Mouse (Mus musculus) cerebellum, adult 18-20 months (tissue): ENCODE results near the gene Mad1l1.
A peak's percentile ranks its signal among the peaks of the same experiment; 100 is the strongest.

Source experiments
- DNase-seq, 2 experiments: peaks; one replicate each; pipeline ENCODE4 v3.0.0; 2021

Mad1l1 gene

DNA sequence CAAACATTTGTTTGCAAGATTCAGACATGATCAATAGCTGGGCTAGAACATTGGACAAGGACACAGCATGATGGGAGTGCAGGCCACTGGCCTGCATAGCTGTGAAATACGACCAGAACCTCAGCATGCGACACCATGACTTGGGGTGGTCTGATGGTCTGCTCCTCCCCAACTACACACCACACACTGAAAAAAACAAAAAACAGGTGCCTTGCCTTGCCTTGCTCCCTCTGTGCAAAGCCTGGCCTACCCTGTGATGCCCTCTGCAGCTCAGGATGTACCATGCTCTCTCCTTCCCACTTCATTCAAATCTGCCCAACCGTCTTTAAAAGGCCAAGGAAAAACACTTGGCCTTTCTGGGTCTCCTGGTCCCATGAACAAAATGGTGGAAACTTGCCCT lies 63.3 kb downstream of the Mad1l1 start:
- no peak for DNase-seq

DNA sequence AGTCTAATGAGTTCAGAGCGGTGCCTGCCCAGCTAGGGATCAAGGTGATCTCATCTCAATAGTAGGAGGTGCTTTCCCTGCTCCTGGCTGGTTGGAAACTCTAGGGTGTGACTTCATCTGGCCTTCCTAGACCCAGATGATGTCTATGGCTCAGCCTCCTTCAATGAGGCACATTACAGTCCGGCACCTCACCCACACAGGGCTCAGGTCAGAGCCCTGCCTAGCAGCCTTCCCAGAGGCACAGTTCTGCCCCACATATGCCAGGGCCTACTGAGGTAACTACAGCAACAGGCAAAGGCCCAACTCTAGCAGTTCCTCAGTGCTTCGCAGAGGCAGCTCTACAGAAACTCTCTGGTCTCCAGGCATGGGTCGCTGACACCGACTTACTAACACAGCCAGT lies 63.9 kb downstream of the Mad1l1 start:
- DNase-seq = no peak

DNA sequence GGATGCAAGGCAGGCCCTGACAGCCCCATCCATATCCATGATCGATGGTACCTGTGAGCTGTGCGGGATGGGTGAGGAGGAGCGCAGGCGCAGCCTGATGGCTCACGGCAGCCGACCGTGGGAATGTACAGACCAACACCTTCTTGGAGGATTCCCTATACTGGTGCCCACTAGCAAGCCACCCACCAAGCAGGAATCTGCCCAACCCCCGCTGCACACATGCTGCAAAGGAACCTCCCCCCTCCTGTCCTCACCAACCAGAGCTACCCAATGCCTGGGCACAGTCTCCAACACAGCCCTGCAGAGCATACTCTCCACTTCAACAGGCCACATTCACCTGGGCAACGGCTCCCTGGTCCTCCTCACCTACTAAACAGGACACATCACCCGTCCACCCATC lies 64.7 kb downstream of the Mad1l1 start:
- no peak for DNase-seq

DNA sequence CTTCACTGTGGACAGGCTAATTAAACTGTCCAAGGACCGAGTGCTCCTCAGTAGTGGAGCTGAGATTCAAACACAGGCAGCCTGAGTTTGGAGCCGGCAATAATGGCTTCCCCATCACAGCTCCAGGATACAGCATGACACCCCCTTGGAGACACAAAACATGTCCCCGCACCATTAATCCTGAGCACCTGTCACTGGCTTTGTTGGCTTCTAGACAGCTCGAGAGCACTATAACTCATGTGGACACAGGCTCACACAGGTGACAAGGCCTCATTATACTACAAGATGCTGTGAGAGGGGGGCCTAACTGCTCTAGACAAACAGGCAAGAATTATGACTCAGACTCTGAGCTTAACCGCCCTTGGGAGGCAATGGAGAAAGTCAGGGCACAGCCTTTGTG lies 66.1 kb downstream of the Mad1l1 start:
- DNase-seq = no peak

DNA sequence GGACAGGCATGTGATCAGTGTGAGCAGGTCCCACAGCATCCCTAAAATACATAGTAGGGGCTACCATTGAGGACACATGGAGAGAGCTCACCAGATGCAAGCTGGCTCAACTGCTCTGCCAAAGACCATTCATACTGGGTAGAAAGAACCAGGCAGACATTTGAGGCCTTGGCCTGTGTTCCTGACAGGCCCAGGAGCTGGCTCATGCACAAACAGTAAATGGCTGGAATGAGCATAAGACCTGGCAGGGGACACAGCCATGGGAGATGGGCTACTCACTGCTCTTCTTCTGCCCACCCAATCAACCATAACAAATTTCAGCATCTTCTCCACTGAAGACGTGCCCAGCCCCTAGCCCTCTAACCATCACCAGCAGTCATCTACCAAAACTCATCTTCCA lies 66.7 kb downstream of the Mad1l1 start:
- no peak for DNase-seq

DNA sequence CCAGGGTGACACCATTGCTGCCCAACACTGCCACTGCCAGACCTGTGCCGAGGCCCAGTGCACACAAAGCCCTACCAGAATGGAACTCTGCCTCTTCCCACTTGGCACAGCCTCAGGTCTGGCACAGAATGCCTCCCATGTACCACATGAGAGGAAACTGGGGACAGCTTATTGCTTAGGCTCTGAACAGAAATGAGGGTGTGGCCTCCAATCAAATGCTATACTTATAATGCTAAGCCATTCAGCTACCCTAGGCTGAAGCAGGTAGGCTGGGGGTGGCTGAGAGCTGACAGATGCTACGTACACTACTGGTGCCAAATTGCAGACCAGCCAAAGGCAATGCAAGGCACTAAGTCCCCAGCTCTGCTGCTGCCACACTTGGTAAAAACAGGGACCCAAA lies 69.4 kb downstream of the Mad1l1 start:
- peak; percentile 36 to 47 for DNase-seq

DNA sequence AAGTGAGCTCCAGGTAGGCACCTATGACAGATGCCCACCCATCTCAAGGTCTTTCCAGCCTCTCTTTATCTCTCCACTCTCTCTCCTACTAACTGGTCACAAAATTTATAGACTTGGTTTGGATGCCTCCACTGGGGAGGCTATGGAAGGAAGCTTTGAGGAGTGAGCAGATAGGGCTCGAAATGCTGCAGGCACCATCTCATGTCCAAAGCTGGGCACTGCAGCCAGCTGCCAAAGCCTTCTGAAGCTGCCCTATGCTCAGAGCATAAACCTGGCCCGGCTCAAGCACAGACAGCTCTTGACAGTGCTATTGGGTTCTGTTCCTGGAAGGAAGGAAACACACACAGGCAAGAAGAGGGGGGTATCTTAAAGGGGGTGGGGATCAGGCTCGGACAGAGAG lies 71.0 kb downstream of the Mad1l1 start:
- no peak for DNase-seq

DNA sequence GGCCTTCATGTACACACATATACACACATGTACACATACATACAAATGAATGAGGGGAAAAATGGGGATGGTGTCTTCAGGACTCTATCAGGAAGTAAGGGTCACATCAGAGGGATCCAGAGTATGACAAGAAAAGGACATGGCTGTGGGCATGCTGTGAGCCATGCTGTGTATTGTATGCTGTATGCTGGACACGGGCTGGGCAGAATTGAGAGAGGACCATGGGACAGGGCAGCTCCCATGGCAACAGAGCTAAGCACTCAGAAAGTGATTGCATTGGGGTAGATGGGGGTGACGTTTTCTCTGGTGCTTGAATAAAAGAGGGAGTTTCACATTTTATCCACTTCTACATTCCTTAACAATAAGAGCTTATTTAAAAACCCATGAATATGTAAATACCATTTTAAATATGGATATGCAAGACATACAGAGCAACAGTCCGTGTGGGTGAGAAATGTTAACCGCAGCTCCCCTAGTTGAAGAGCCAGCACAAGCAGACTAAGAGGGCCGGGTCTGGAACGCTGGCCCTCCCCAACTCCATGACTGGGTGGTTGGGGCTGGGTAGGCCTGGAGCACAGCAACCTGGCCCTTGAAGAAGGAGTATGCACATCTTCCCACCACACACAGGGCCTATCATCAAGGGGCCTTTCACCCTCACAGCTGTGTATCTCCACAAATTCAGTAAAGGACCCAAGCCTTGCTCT lies 71.8 kb downstream of the Mad1l1 start:
- no peak for DNase-seq

DNA sequence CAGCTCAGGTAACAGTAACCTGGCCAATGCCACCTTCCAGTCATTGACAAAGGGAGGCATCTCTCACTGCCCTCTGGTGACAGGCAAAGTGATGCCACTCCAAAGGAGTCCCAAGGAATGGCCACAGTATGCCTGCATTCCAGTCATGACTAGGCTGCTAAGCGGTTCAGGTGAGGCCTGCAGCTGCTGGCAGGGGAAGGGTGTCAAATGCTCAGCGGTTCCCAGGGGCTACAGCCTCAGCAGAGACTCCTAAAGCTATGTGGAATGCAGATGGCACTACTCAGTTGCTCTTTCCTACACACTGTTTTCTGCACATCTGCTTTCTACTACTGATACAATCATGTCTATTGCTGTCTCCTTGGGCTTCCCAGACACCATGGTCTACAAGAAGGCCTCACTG lies 73.3 kb downstream of the Mad1l1 start:
- DNase-seq = no peak

DNA sequence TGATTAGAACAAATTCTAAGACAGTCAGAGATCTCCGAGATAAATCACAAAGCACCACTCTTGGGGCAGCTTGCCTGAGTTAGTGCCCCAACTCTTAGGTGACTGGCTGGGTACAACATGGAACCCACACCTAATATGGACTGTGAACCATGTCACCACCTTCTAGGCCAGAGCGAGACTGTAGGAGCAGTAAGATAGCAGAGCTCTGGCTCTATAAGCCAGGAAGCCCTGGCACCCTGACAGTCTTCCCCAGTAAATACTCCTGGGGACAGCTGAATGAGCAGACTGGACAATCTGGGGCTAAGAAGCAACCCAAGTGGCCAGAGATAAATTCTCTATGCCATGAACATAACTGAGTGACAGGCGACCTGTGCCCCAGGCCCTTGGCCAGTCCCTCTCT lies 81.1 kb downstream of the Mad1l1 start:
- no peak for DNase-seq

DNA sequence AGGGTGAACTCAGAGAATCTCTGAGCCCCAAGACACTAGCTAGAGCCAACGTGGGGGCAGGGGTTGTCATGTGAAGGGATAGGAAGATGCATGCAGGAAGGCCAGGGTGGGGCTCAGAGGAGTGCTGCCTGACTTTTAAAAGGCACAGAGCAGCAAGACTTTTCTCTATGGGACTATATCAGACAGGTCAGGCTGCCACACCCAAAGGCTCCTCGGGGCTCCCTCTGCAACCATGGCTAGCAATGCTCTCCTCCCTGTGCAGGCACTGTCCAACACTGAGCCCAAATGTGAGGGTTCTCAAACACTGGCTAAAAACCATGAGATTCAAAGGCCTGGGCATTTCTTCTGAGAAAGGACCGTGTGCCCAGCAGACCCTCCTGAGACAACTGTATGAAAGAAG lies 82.5 kb downstream of the Mad1l1 start:
- no peak for DNase-seq

DNA sequence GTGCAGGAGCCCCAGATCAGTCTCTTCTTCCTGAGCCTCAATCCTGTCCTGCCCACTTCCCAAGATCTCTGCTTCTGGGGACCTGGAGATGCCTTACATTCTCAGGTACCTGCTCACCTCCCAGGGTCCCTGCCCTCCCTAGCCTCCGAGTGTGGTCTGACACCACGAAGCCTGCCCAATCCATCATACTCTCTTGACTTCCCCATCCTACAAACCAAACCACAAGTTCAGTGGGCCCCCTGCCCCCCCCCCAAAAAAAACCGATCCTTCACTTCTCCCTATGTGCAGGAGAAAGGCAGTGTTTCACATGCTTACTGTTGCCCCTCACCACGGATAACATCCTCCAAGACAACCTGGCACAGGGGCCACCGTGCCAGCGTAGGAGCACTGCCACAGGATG lies 90.5 kb downstream of the Mad1l1 start:
- DNase-seq = no peak

DNA sequence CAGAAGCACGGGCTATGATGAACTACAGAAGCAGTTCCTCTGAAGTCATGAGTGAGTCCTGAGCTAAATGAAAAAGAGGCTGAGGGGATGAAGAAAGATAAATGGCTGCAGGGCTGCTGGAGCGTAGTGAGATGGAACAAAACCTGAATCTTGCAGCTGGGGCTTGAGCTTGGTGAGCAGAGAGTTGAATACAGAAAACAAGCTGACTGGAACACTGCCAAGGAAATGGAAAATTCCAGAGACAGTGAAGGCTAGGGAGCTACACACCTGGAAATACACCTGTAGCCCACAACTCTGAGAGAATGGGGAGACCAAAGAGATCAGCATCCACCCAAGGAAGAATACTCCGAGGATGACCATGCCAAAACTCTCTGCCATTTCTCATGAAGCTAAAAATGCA lies 93.0 kb downstream of the Mad1l1 start:
- DNase-seq = no peak

DNA sequence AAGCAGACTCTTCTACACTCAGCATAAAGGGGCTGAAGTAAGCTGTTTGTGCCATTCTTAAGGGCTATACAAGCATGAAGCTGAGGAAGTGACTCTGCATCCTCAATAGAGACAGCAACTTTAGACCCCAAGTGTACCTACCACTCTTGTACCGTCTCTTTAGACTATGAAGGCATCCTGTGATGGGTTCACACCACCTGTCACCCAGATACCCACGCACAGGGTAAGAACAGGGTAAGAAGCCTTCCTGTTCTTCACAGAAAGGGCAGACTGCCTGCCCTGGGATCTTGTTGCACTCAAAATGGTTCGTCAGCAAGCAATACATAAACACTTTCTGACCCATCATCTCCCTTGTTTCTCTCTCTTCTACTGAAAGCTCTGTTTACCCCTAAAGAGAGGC lies 94.5 kb downstream of the Mad1l1 start:
- no peak for DNase-seq

DNA sequence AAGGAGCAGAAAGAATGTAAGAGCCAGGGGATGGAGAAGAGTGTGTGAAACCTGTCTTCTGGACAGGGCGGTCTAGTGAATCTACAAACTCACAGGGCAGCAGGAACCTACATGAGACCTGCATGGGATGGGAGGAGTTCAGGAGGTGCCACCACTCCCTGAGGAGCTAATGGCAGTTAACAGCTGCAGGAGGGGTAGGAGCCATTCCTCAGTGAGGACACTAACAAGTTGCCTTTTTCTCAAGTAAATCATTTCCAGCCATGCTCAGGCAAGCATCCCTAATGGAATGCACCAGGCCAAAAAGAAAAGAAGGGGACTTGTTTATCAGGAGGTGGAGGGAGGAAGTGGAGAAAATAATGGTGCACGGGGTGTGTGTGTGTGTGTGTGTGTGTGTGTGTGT lies 95.5 kb downstream of the Mad1l1 start:
- no peak for DNase-seq

DNA sequence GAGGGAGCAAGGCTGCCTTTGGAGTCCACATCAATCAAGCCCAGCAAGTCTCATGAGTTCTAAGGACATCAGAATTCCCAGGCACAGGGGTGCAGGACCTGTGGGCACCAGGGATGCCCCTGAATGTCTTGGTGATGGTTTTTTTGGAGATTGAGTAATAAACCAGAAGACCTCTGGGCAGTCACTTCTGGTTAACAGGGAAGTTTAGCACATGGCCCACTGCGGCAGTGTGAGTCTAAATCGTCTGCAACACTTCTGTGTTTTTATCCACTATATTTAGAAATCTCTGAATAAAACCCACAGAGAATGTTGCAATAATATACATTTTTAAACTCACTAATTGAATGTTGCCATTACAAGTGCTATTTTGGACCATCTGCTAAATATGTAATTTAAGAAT lies 96.2 kb downstream of the Mad1l1 start:
- DNase-seq = no peak

DNA sequence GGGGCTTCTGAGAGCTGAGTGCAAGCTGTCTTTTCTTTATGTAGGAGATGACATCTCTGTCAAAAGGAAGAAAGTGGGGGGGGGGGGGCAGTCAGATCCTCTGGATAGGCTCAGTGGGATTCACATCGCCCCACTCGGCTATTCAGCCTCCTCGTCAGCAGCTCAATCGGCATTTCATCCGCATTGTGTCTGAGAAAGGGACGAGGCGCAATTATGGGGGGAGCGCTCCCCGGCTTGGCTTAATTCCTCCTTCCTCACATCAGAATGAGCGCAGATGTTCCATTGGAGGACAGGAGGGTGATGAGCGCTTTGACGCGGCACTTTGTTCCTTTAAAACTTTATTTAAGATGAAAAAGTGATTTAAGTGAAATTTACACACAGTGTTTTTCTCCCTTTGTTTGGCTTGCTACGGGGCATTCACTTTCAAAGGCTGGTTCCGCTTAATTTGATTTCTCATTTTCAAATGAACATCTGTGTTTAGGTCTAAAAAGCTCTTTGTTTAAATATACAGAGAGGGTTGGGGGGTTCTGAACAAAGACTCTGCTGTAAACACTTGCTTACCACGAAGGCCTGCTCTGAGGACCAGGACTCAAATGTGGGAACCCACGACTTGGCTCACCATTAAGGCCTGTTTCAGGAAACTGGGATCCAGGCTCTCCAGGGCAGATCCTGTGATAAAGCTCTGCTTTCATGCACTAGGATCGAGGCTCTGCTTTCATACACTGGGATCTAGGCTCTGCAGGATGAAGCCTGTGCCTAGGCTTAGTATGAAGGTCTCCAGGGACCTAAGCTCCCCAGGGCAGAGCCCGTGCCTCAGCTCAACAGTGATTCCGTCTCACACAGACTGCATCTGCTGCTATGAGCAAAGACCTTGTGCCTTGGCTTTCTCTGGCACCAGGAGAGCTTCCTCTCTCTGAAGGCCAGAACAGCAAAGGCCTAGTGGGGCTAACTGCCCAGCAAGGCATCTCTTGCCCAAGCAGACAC lies 98.0 kb downstream of the Mad1l1 start:
- DNase-seq = no peak

DNA sequence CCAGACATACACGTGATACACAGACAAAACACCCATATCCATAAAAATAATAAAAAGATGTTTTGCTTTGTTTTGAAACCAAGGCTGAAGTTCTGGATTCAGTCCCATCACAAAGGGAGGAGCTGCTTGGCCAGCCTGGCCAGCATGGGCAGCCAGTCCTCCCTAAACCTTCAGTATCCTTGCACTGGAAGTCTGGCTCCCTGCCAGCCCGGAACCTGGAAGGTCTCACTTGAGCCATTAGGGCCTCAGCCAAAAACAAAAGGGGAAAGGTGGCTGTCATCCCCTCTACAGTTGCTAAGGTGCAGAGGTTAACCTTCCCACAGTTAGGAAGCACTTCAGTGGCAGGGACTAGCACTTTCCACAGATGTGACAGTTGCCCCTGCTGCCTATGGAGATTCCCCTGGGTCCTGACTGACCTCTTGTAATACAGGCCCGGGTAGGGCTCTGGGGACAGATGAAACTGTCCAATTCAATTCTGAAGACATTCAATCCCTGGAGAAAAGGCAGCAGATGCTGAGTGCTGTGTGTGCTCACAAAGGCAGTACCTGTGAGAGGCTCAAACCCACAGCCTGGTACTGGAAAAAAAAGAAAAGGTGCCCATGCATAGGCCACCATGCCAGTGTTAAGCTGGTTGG lies 100.2 kb downstream of the Mad1l1 start:
- DNase-seq = peak; percentile 15 to 26

DNA sequence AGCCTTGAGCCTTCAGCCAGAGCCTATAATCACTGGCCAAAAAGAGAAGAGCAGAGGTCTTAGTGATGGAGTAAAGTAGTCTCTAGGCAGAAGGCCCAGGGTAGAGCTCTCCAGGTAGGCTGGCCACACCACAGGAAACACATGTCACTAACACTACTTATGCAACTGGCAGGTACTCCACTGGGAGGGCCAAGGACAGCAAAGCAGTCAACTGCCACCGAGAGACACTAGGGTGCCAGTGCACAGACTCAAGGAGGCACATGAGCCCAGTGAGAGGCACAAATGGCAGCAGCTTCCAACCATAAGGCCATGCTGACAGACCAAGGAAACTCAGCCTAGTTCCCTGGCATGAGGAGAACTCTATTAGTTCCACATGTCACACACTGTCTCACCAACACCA lies 102.1 kb downstream of the Mad1l1 start:
- DNase-seq = no peak

DNA sequence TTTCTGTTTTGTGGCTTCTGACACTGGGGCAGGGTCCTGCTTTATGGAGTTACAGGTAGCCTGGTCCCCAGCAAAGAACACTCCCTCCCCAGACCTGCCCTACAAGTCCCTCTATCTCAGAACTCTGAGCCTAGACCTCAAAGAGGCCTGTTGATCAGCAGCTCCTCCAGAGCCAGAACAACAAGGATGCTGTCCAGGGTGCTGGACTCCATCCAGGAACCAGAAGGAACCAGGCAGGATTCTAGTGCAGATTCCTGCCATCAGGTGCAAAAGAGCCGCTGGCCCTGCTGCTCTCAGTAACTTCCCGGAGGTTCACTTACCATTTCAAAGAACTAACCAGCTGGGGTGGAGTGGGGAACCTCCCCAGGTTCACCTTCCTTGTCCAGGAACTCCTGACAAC lies 103.5 kb downstream of the Mad1l1 start:
- peak; percentile 69 to 83 for DNase-seq

DNA sequence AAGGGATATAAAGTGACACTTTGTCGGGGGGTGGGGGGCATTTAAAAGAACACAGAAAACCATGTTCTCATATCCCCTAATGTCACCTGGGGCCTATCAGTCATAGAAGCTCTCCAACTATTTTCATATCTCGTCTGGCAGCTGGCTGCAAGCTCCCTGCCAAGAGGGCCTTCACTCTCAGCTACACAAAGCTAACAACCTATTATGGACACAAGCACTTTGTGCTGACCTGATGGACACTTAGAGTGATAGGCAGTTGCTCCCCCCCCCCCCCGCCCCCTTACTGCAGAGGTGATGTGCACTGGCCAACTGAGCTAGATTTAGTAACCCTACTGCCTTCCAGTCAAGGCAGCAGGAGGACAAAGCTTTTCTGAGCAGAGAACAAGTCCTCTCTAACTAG lies 104.3 kb downstream of the Mad1l1 start:
- no peak for DNase-seq

DNA sequence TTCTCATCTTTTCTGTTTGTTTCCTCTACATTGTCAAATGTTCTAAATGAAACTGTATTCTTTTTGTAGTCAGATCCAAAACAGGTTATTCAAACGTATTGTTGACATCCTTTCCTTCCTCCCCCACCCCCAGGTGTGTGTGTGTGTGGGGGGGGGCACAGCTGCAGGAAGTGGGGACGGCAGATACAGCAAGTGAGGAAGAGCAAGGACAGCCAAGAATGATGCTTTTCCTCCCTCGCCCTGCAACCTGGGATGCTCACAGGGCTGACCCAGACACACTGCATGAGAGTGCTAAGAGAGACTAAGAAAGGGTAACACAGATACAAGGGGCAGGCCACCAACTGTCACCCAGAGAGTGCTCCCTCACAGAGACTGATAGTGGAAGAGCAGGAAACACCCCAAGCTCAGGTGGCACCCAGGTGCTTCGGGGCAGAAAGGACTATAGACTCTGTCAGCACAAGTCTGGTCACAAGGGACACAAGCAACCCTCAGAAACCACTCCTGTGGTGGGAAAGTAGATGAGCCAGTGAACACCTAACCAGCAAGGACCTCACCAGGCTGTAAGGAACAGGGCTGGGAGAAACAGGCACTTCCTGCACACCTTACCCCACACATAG lies 105.8 kb downstream of the Mad1l1 start:
- no peak for DNase-seq

DNA sequence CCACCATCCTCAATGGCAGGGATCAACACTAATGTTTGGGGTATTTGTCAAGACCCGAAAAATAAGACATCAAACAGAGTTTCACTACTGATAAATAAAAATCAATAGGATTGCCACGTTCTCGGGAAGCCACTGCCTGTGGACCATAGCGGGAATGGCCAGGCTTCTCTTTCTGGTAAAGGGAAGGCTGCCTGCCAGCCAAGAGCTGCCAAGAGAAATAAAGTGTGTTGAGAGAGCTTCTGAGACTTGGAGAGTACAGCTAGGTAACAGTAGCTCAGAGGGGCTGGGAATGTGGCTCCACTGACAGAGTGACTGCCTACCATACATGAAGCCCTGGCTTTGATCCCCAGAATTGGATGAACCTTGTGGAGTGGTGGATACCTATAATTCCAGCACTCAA lies 108.4 kb downstream of the Mad1l1 start:
- DNase-seq = no peak
